Mouse (Mus musculus) liver, embryonic 16.5 days (tissue): ENCODE data around the gene Nkap. TPM values are rescaled to one million over a fixed set of nuclear protein-coding genes. Genes with fewer than 3 reads are reported as not detected.
A peak's percentile ranks its signal among the peaks of the same experiment; 100 is the strongest.

Experiments
- ATAC-seq: fragments of 200-750 bp; cut with Nextera tagmentation; 2 replicates; pipeline ENCODE4 v1.8.0; 2017; ENCODE audit warnings: low read depth, mild to moderate bottlenecking, moderate number of reproducible peaks, moderate library complexity
- H3K27ac ChIP-seq: fragments of 300-500 bp; sonication (generic); 2 replicates; pipeline ENCODE4 v1.5.1; 2014; ENCODE audit warnings: mild to moderate bottlenecking, low read length
- H3K27me3 ChIP-seq: fragments of 300-500 bp; sonication (generic); 2 replicates; pipeline ENCODE4 v1.6.1; 2014; ENCODE audit warnings: low read depth, low read length, mixed read lengths; ENCODE audit not compliant: control insufficient read depth, insufficient read depth
- H3K36me3 ChIP-seq: fragments of 300-500 bp; sonication (generic); 2 replicates; pipeline ENCODE4 v1.6.1; 2014; ENCODE audit warnings: mild to moderate bottlenecking; ENCODE audit not compliant: control insufficient read depth, insufficient read depth
- H3K4me1 ChIP-seq: fragments of 300-500 bp; sonication (generic); 2 replicates; pipeline ENCODE4 v1.6.1; 2014; ENCODE audit warnings: low read depth, low read length, mixed read lengths; ENCODE audit not compliant: control insufficient read depth
- H3K4me2 ChIP-seq: fragments of 300-500 bp; sonication (generic); 2 replicates; pipeline ENCODE4 v1.6.1; 2014; ENCODE audit warnings: low read depth, low read length, mixed read lengths
- H3K4me3 ChIP-seq: fragments of 300-500 bp; sonication (generic); 2 replicates; pipeline ENCODE4 v1.5.1; 2014; ENCODE audit warnings: low read depth, mild to moderate bottlenecking, low read length
- H3K9ac ChIP-seq: fragments of 300-500 bp; sonication (generic); 2 replicates; pipeline ENCODE4 v1.6.1; 2014; ENCODE audit warnings: low read depth, low read length
- H3K9me3 ChIP-seq: fragments of 300-500 bp; sonication (generic); replicated peaks from 2 replicates; pipeline ENCODE4 v1.6.1; 2016; ENCODE audit warnings: low read length; ENCODE audit not compliant: control insufficient read depth
- WGBS: fragments of 180-500 bp; shearing (Covaris S2); extraction: QIAGEN DNeasy Blood & Tissue Kit; methylation state at CpG from one replicate; pipeline ENCODE4 v1.1.7; 2014; ENCODE audit not compliant: insufficient replicate concordance; 5-methylcytosine and 5-hydroxymethylcytosine counted together
- polyA plus RNA-seq: library from polyadenylated mRNA; unstranded; fragments of >200 nt; fragmentation: Nextera tagmentation; extraction: Ambion mirVana; gene quantifications from 2 replicates; pipeline ENCODE4 v1.2.1, GENCODE M21; 2015

Nkap gene
- polyA plus RNA-seq, 1 experiment from 2014 or later: 5.1 TPM

DNA sequence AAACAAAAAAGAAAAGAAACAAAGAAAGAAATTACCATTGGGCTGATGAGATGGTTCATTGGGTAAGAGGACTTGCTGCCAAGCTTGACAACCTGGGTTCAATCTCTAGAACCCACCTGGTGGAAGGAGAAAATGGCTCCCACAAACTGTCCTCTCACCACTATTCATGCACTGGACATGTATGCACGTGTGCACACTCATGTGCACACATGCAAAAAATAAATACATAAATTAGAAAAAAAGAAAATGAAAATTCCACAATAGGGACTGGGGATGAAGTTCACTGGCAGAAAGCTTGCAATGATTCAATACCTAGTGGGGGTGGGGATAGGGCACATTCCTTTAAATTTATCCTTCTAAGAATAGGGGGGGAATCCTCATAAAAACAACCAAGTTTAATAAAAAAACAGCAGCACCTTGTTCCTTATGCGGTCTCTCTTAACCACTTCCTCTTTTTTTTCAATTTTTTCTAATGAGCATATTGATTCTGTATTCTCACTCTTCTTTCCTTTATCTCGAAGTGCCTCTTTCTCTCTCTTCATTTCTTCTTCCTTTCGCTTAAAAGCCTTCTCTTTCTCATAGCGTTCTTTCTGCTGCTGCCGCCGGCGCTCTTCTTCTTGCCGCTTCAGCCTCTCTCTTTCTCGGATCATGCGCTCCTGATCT is 31.4 kb upstream of the Nkap start:
- 66% methylated on average over 11 of the region's 11 CpGs for WGBS
- Histone ChIP-seq H3K36me3 (peaks cover 2% of the 10 kb centered on the region; the same call in 1 of the 2 replicates), H3K4me3 (no peak overlapping the region)

GRCm38 (mm10) chrX:37098681-37099080 is 27.9 kb upstream of the Nkap start:
- Histone ChIP-seq H3K36me3 (peaks cover 6% of the 10 kb centered on the region), H3K27ac (no peak overlapping the region), H3K4me2 (no peak overlapping the region), H3K27me3 (no peaks in the 10 kb centered on the region), H3K9me3 (no peaks in the 10 kb centered on the region), H3K4me3 (no peak overlapping the region), H3K9ac (no peak overlapping the region), H3K4me1 (no peaks in the 10 kb centered on the region)
- ATAC-seq: no peak
- WGBS: 77% methylated on average over 3 of the region's 3 CpGs

More for the DNA sequence above, 31.4 kb upstream of the Nkap start:
- no peaks in the 10 kb centered on the region for H3K9me3 ChIP-seq
- no peak for ATAC-seq
- H3K9ac ChIP-seq: no peak overlapping the region
- H3K4me2 ChIP-seq: no peak overlapping the region
- no peaks in the 10 kb centered on the region for H3K27me3 ChIP-seq
- no peak overlapping the region for H3K27ac ChIP-seq
- no peaks in the 10 kb centered on the region for H3K4me1 ChIP-seq

DNA sequence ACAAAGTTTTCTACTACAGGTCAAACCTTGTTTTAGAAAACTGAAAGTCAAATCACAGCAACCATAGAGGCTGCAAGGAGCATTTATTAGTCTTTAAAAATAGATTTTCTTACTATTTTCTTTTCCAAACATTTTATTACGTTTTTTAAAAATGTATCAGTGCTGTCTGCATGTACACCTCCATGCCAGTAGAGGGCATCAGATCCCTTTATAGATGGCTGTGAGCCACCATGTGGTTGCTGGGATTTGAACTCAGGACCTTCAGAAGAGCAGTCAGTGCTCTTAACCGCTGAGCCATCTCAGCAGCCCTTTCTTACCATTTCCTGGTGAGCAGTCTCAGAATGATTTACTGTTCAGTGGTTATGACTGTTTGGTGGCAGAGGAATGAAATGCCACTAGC is 22.8 kb upstream of the Nkap start:
- ATAC-seq: no peak
- H3K4me2 ChIP-seq: no peak overlapping the region
- no peaks in the 10 kb centered on the region for H3K27me3 ChIP-seq
- peaks cover 6% of the 10 kb centered on the region for H3K36me3 ChIP-seq
- H3K4me3 ChIP-seq: no peak overlapping the region
- 58% methylated on average over 2 of the region's 2 CpGs for WGBS
- no peak overlapping the region for H3K9ac ChIP-seq
- no peaks in the 10 kb centered on the region for H3K9me3 ChIP-seq
- no peaks in the 10 kb centered on the region for H3K4me1 ChIP-seq
- no peak overlapping the region for H3K27ac ChIP-seq

- no peaks in the 10 kb centered on the region; the same call in 1 of the 2 replicates for H3K4me1 ChIP-seq
- WGBS: 13% methylated on average over 27 of the region's 27 CpGs
- peak overlapping the region; percentile 73 for H3K4me2 ChIP-seq
- peak overlapping the region; percentile 65 for H3K4me3 ChIP-seq
- ATAC-seq: peak; percentile 80
- H3K9me3 ChIP-seq: no peaks in the 10 kb centered on the region
- no peaks in the 10 kb centered on the region for H3K36me3 ChIP-seq
- no peaks in the 10 kb centered on the region for H3K27me3 ChIP-seq
- peak overlapping the region; percentile 91 for H3K27ac ChIP-seq
- H3K9ac ChIP-seq: peak overlapping the region; percentile 70
Observed at GRCm38 (mm10) chrX:37109526-37110192, 16.9 kb upstream of the Nkap start.

DNA sequence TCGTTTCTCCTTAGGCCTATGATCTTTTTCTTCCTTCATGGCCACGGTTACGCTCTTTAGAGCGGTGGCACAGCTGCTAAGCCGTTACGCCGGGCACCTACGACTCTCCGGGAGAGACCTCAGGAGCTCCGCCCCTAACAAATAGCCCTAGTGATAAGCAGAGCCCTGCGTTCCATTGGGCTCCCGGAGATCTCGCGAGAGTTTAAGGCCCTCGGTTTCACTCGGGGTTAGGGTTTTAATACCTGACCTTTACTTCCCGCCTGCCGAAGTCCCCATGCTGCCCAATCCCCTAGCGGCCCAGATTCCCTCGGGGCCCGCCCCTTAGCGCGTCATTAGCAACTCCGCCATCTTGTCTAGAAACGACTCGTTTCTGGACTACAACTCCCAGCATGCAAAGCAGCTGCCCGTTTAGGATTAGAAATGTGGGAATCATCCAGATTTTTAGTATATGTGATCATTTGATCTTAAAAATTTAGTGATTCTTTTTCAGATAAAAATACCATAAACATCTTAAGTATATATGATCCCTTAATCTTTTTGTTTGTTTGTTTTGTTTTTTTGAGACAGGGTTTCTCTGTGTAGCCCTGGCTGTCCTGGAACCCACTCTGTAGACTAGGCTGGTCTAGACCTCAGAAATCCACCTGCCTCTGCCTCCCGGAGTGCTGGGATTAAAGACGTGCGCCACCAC is 16.3 kb upstream of the Nkap start, which contains the start of gene Upf3b:
Upf3b (minus strand) TSS at position 130 of the 688 bp plus-strand sequence.
- H3K4me3 ChIP-seq: peak within 1 kb of the TSS; percentile 65
- H3K27ac ChIP-seq: peak within 1 kb of the TSS; percentile 91
- peak; percentile 97 for ATAC-seq
- H3K9me3 ChIP-seq: no peaks in the 10 kb centered on the region
- no peaks in the 10 kb centered on the region; the same call in 1 of the 2 replicates for H3K4me1 ChIP-seq
- peak within 1 kb of the TSS; percentile 70 for H3K9ac ChIP-seq
- H3K4me2 ChIP-seq: peak within 1 kb of the TSS; percentile 73
- 19% methylated on average over 30 of the region's 30 CpGs for WGBS
- no peaks in the 10 kb centered on the region for H3K36me3 ChIP-seq
- no peaks in the 10 kb centered on the region for H3K27me3 ChIP-seq

GRCm38 (mm10) chrX:37110881-37111193 is 15.8 kb upstream of the Nkap start:
- Histone ChIP-seq H3K36me3 (no peaks in the 10 kb centered on the region), H3K27me3 (no peaks in the 10 kb centered on the region), H3K4me1 (no peaks in the 10 kb centered on the region; the same call in 1 of the 2 replicates), H3K9ac (0 out of 2 replicates have a peak overlapping the region, but pooled peaks have one; percentile 3), H3K4me3 (peak overlapping the region; percentile 65), H3K4me2 (peak overlapping the region; percentile 40; the same call in 1 of the 2 replicates), H3K9me3 (no peaks in the 10 kb centered on the region), H3K27ac (no peak overlapping the region)
- 62% methylated on average over 4 of the region's 4 CpGs for WGBS
- ATAC-seq: no peak

GRCm38 (mm10) chrX:37117085-37117484 is 9.5 kb upstream of the Nkap start:
- no peak for ATAC-seq
- Histone ChIP-seq H3K27me3 (no peaks in the 10 kb centered on the region), H3K9ac (no peak overlapping the region), H3K4me1 (no peaks in the 10 kb centered on the region), H3K9me3 (no peaks in the 10 kb centered on the region), H3K4me2 (no peak overlapping the region), H3K27ac (no peak overlapping the region), H3K4me3 (no peak overlapping the region), H3K36me3 (no peaks in the 10 kb centered on the region)
- WGBS: 10% methylated on average over 2 of the region's 5 CpGs

DNA sequence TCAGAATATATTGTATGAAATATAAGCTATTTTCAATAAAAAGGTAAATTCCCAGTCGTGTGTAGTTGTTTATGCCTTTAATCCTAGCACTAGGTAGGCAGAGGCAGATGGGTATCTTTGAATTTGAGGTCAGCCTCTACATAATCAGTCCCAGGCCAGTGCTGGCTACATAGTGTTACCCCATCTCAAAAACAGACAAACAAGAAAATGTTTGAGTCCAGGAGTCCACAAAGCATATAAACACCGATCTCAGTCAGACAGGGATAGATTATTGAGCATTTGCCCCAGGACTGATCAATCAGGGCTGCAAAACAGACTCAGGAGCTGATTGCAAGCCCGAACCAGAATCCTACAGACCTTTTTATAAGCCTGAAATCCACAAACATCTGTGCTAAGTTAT is 7.0 kb upstream of the Nkap start:
- H3K36me3 ChIP-seq: no peaks in the 10 kb centered on the region
- 33% methylated on average over 3 of the region's 3 CpGs for WGBS
- no peaks in the 10 kb centered on the region for H3K27me3 ChIP-seq
- no peak for ATAC-seq
- H3K4me2 ChIP-seq: no peak overlapping the region
- no peak overlapping the region for H3K9ac ChIP-seq
- no peak overlapping the region for H3K27ac ChIP-seq
- no peak overlapping the region for H3K4me3 ChIP-seq
- H3K9me3 ChIP-seq: no peaks in the 10 kb centered on the region
- H3K4me1 ChIP-seq: no peaks in the 10 kb centered on the region

DNA sequence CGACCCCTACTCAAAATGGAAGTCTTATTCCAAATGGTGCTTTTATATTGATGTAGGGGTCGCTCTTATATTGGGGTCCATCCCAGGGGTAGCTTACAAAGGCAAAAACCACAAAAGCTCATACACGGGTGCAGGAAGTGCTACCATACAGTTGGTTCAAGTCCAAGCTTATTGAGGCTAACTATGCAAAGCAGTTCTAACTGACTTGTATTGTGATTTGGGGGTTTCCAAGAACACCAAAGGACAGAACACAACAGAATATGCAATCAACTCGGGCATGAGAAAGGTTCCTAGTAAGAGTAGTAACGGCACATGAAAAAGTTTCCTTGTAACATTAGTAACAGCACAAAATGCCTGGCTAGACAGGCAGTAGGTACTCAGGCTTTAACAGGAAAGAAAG is 6.4 kb upstream of the Nkap start:
- no peaks in the 10 kb centered on the region for H3K27me3 ChIP-seq
- H3K27ac ChIP-seq: no peak overlapping the region
- H3K4me3 ChIP-seq: no peak overlapping the region
- no peaks in the 10 kb centered on the region for H3K4me1 ChIP-seq
- no peak overlapping the region for H3K4me2 ChIP-seq
- WGBS: 55% methylated on average over 5 of the region's 5 CpGs
- H3K9me3 ChIP-seq: no peaks in the 10 kb centered on the region
- no peaks in the 10 kb centered on the region for H3K36me3 ChIP-seq
- no peak for ATAC-seq
- H3K9ac ChIP-seq: no peak overlapping the region
